Mouse (Mus musculus) heart, postnatal 25 days (tissue): ENCODE measurements around the gene Cmip. TPM values are rescaled to one million over a fixed set of nuclear protein-coding genes. Genes with fewer than 3 reads are reported as not detected.

Experiments
- DNase-seq: peaks from one replicate; pipeline ENCODE4 v3.0.0; 2022; ENCODE audit warnings: low spot score
- intact Hi-C: fragments of 180-260 bp; cut with DNase I; formaldehyde crosslinking; loops from one replicate; pipeline ENCODE4 v1.15.1; 2025
- total RNA-seq, 2 experiments: library from RNA; stranded (reverse); gene quantifications; 2 replicates each; pipeline ENCODE4 v1.2.3; 2021

Cmip gene
- total RNA-seq, 2 experiments from 2014 or later, result 21.3 to 24.0 TPM

- DNase-seq, result no peak
- intact Hi-C loops, result no loop called here
Measured at GRCm38 (mm10) chr8:117318911-117319826, 62.3 kb downstream of the Cmip start.

DNA sequence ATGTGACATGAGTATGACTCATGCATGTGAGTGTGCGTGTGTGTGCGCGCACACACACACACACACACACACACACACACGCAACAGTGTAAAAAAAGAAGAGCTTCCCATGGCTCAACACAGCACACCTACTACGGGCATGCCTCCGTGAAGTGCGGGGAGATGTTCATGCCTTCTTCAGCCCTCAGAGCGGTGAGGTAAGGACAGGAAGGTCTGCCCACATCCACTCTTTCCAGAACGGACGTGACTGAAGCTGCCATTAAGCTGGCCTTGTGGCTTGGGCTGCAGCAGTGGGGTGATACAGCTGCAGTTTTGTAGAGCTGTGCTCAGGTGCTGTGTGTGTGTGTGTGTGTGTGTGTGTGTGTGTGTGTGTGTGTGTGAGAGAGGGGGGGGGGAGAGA, 63.8 kb downstream of the Cmip start:
- no peak for DNase-seq
- intact Hi-C loops, result no loop called here

- intact Hi-C loops, result no loop called here
- DNase-seq, result no peak
Measured at GRCm38 (mm10) chr8:117321232-117321631, 64.4 kb downstream of the Cmip start.

GRCm38 (mm10) chr8:117322021-117322420, 65.2 kb downstream of the Cmip start:
- intact Hi-C loops, result no loop called here

DNA sequence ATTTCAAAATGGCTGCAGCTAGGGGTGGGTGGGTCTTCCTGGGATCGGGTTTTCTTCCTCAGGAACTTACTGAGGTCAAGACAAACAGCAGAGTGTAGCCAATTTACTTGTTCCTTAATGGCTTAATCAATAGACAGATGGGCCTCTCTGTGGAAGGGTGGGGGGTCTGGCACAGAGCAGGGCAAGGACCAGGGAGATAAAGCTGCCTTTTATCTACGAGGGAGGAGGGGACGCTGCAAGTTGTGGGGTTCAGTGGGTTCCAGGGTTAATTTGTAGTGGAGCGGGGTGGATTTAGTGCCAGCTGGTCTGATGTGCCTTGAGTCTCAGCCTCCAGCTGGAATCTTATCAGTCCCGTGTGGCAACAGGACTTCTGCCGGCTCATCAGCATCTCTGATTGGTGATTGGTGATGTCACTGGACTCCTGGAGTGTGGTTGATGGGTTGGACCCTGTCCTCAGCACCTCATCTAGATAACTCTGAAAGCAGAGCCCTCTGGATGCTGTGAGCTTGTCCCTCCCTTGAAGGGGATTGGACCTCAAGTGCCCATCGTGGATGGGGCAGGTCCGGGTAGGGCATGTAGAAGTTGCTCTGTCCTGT, 65.9 kb downstream of the Cmip start:
- intact Hi-C loops, result no loop called here
- DNase-seq, result no peak

More at GRCm38 (mm10) chr8:117322021-117322420, 65.2 kb downstream of the Cmip start:
- DNase-seq, result no peak

- no peak for DNase-seq
- intact Hi-C loops, result no loop called here
Measured at GRCm38 (mm10) chr8:117324821-117325220, 68.0 kb downstream of the Cmip start.

- intact Hi-C loops, result no loop called here
- no peak for DNase-seq
Measured at GRCm38 (mm10) chr8:117326735-117327134, 69.9 kb downstream of the Cmip start.

GRCm38 (mm10) chr8:117327385-117327837, 70.5 kb downstream of the Cmip start:
- intact Hi-C loops, result no loop called here
- no peak for DNase-seq

DNA sequence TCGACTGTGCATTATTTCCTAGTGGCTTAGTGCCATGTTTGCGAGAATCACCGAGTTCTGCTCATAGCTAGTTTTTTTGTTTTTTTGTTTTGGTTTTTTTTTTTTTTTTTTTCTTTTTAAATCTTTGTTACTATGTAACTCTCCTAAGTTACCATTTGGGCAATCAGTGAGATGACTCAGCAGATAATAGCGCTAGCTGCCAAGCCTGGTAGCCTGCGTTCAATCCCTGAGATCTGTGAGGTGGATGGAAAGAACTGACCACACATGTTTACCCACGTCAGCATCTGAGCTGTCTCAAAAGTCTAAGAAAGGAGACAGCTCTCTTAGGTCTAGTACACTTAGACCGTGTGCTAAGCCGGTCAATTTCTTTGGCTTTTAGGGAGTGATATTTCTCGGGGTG, 71.9 kb downstream of the Cmip start:
- intact Hi-C loops, result no loop called here
- no peak for DNase-seq

DNA sequence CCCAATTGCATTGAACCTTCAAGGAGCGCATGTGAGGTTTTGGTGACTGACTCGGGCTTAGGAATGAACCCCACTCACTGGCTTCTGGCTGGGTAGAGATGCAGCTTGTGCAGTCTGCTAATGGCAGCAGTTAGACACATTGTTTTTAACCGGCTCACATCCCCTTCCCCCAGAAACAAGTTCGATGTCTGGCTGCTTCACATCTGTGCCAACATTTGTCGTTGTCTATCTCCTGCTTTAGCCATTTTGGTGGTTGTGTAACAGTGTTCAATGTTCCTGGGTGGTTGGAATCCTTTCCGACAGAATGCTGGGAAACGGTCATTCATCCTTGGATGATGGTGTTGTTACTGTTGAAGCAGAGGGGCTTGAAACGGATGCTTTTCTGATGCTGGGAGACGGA, 72.3 kb downstream of the Cmip start:
- no peak for DNase-seq
- intact Hi-C loops, result no loop called here

DNA sequence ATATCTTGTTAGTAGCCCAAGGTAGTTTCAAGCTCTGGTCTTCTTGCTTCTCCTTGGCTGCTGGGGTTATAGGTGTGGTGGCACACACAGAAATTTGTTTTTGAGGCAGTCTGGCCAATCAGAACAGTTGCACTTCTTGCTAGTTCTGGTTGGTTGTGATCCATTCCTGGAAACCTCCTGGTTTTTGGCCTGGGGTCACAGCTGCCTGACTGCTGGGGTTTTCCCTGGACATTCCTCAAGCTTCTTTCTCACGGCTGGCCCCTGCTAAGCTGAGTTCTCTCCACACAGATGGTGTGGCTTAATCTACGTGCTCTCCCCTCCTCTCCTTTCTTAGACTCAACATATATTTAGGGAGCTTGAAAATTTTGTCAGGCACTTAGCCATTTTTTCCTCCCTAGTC, 73.0 kb downstream of the Cmip start:
- intact Hi-C loops, result no loop called here
- no peak for DNase-seq

DNA sequence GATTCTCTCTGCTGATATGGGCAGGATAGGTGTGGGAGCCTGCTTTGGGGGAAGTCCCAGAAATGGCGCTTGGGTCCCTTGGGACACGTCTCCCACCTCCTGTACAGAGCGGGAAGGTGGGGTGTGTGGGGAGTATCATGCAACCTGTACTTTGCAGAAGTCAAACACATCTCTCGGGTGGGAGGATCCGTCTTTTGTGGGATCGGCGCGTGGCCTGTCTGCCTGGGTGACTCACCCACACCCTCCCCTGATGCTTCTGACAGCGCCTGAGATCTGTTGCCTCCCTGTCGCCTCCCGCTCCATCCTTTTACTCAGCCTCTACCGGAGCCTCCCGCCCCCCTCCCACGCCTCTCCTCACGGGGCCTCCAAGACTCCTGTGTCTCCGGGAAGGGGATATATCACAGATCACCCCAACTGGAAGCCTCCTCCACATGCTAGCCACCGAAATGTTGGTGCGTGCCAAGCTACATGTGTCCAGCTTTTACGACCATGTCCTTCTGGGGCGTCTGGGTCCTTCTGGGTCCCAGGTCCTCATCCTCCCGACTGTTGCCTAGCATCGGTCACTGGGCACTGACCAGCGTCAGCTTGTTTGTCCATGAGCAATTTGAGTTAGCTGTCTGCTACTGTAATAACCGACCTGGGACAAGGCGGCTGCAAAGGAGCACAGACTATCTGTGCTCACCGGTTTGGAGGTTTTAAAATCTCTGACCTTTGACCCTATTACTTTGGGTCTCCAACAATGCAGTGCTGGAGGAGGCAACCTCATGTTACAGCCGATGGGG, 75.6 kb downstream of the Cmip start:
- DNase-seq, result no peak
- intact Hi-C loops, result no loop called here

GRCm38 (mm10) chr8:117333619-117334018, 76.8 kb downstream of the Cmip start:
- intact Hi-C loops, result no loop called here
- no peak for DNase-seq

DNA sequence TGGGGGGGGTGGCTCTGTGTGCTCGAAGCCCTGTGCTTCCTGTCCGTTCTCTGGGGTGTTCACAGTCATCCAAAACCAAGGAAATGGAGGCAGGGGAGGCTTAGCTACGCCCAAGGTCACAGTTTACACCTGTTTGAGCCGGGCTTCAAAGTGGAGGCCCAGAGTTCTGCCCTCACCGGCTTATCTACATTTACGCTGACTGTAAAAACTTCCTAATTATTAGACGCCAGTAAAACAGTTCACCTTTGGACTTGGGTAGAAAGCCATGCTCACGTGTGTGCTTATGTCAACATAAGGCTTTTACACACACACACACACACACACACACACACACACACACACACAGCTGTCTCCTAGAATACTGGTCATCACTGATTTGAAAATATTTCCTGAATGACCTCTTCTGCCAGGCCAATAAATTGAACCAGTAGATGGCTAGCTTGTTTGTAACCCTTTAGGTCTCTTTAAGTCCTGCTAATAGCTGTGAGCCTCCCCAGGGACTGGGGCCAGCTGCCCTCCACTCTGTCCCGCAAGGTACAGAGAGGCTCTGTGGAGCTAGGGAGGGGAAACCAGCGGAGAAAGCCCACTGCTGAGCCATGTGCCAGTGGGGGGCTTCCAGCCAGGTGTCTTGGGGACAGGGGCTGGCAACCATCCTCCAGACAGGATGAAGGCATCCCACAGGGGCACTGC, 77.3 kb downstream of the Cmip start:
- intact Hi-C loops, result no loop called here
- no peak for DNase-seq

- intact Hi-C loops, result loop anchor here (5.0 kb wide), 1 partner anchor 42 kb away; no protein-coding TSS in a partner anchor
Measured at GRCm38 (mm10) chr8:117334748-117335393, 78.0 kb downstream of the Cmip start.

DNA sequence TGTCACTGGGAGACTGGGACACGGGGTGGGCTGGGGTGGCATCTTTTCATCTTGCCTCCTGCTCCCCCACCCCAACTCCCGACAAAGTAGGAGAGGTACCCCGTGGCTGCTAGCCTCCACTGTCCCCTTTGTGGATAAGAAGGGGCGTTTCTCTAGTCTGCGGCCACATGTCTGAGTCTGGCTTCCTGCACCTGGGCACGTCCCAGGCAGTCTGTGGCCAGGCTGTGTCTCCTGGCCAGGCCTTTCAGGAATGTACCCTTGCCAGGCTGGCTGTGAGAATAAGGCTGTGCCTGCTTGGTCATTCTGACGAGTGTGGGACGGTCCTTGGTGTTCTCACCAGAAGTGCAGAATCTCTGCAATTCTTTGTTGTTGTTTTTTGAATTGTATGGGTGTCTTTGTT, 78.6 kb downstream of the Cmip start:
- intact Hi-C loops, result loop anchor here (5.0 kb wide), 1 partner anchor 42 kb away; no protein-coding TSS in a partner anchor
- DNase-seq, result no peak

More at GRCm38 (mm10) chr8:117334748-117335393, 78.0 kb downstream of the Cmip start:
- no peak for DNase-seq

DNA sequence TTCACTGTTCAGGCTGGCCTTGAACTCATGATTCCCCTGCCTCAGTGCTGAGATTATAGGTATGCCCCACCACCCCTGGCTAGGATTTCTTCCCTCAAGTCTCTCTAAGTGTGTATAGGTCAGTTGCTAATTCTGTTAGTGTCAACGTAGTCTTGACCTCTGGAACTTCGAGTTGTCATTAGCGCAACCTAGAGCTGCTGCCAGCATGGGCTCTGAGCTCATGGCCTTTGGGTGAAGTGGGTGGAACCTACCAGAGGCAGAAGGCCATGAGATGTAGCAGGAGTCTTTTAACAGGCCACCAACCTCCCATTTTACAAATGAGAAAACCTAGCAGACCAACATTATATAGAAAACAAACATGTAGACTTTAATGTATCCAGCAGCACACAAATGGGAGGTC, 80.3 kb downstream of the Cmip start:
- intact Hi-C loops, result loop anchor here (5.0 kb wide), 1 partner anchor 40 kb away; no protein-coding TSS in a partner anchor
- no peak for DNase-seq

GRCm38 (mm10) chr8:117338678-117339077, 81.8 kb downstream of the Cmip start:
- DNase-seq, result no peak
- intact Hi-C loops, result loop anchor here (5.0 kb wide), 1 partner anchor 39 kb away; no protein-coding TSS in a partner anchor

- no peak for DNase-seq
- intact Hi-C loops, result loop anchor here (5.0 kb wide), 1 partner anchor 38 kb away; no protein-coding TSS in a partner anchor
Measured at GRCm38 (mm10) chr8:117339296-117339957, 82.6 kb downstream of the Cmip start.
